Mouse (Mus musculus) limb, embryonic 11.5 days (tissue): ENCODE data around the gene Prim2. TPM values are rescaled to one million over a fixed set of nuclear protein-coding genes. Genes with fewer than 3 reads are reported as not detected.

Source experiments
- ATAC-seq: fragments of 200-750 bp; cut with Nextera tagmentation; 2 replicates; pipeline ENCODE4 v1.8.0; 2017; ENCODE audit warnings: low read depth; ENCODE audit not compliant: insufficient number of reproducible peaks, low FRiP score, low TSS enrichment
- DNase-seq: peaks from one replicate; pipeline ENCODE4 v3.0.0-alpha.2; 2015; ENCODE audit warnings: low spot score
- H3K27ac ChIP-seq: fragments of 300-500 bp; sonication (generic); replicated peaks from 2 replicates; pipeline ENCODE4 v1.5.1; 2014; ENCODE audit warnings: low read depth, mild to moderate bottlenecking, low read length
- H3K27me3 ChIP-seq: fragments of 300-500 bp; sonication (generic); 2 replicates; pipeline ENCODE4 v1.6.1; 2014; ENCODE audit warnings: mild to moderate bottlenecking, low read length, mixed read lengths; ENCODE audit not compliant: control insufficient read depth, insufficient read depth
- H3K36me3 ChIP-seq: fragments of 300-500 bp; sonication (generic); 2 replicates; pipeline ENCODE4 v1.6.1; 2014; ENCODE audit warnings: mild to moderate bottlenecking, low read length, moderate library complexity, mixed read lengths; ENCODE audit not compliant: control insufficient read depth, insufficient read depth
- H3K4me1 ChIP-seq: fragments of 300-500 bp; sonication (generic); 2 replicates; pipeline ENCODE4 v1.6.1; 2014; ENCODE audit warnings: low read length, mixed read lengths; ENCODE audit not compliant: control insufficient read depth, insufficient read depth
- H3K4me2 ChIP-seq: fragments of 300-500 bp; sonication (generic); 2 replicates; pipeline ENCODE4 v1.6.1; 2014; ENCODE audit warnings: low read depth, mild to moderate bottlenecking, moderate library complexity; ENCODE audit not compliant: severe bottlenecking
- H3K4me3 ChIP-seq: fragments of 300-500 bp; sonication (generic); 2 replicates; pipeline ENCODE4 v1.5.1; 2014; ENCODE audit warnings: low read depth, low read length
- H3K9ac ChIP-seq: fragments of 300-500 bp; sonication (generic); 2 replicates; pipeline ENCODE4 v1.6.1; 2014; ENCODE audit warnings: mild to moderate bottlenecking, low read length
- H3K9me3 ChIP-seq: fragments of 300-500 bp; sonication (generic); 2 replicates; pipeline ENCODE4 v1.6.1; 2016; ENCODE audit warnings: low read length; ENCODE audit not compliant: control insufficient read depth
- WGBS: fragments of 180-500 bp; shearing (Covaris S2); extraction: QIAGEN DNeasy Blood & Tissue Kit; methylation state at CpG from one replicate; pipeline ENCODE4 v1.1.7; 2014; 5-methylcytosine and 5-hydroxymethylcytosine counted together
- polyA plus RNA-seq: library from polyadenylated mRNA; unstranded; fragments of >200 nt; fragmentation: Nextera tagmentation; extraction: Ambion mirVana; gene quantifications from 2 replicates; pipeline ENCODE4 v1.2.1, GENCODE M21; 2014

Prim2 gene
- polyA plus RNA-seq, 1 experiment from 2014 or later, result 50.5 TPM

GRCm38 (mm10) chr1:33649021-33649420, 20.6 kb downstream of the Prim2 start:
- no peaks in the 10 kb centered on the region for H3K9me3 ChIP-seq
- H3K9ac ChIP-seq, result no peak overlapping the region
- no peak overlapping the region for H3K4me2 ChIP-seq
- no peak for DNase-seq
- peaks cover 5% of the 10 kb centered on the region; the same call in 1 of the 2 replicates for H3K36me3 ChIP-seq
- no peak overlapping the region for H3K27ac ChIP-seq
- H3K4me3 ChIP-seq, result no peak overlapping the region
- no peaks in the 10 kb centered on the region for H3K4me1 ChIP-seq
- 89% methylated on average over 4 of the region's 4 CpGs for WGBS
- no peaks in the 10 kb centered on the region for H3K27me3 ChIP-seq
- no peak for ATAC-seq

DNA sequence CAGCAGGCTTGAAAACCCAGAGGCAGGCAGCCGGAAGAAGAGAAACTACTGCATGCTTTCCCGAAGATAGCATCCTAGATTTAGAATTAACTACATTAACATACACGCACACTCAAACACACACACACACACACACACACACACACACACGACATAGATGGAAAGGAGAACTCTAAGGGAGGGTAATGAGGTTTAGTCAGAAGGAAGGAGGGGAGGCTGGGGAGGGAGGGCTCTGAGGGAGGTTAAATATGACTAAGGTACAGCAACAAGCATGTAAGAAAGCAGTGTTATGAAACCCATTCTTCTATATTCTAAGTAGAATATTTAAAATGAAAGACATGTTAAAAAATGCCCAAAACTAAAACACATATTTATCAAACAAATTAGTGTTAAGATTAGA, 21.9 kb downstream of the Prim2 start:
- WGBS, result 83% methylated on average over 4 of the region's 4 CpGs
- H3K36me3 ChIP-seq, result peaks cover 5% of the 10 kb centered on the region; the same call in 1 of the 2 replicates
- no peak for ATAC-seq

GRCm38 (mm10) chr1:33647173-33647572, 22.4 kb downstream of the Prim2 start:
- no peaks in the 10 kb centered on the region for H3K4me1 ChIP-seq
- no peak overlapping the region for H3K9ac ChIP-seq
- H3K27me3 ChIP-seq, result no peaks in the 10 kb centered on the region
- no peak overlapping the region for H3K4me2 ChIP-seq
- H3K4me3 ChIP-seq, result no peak overlapping the region
- no peak overlapping the region for H3K27ac ChIP-seq
- ATAC-seq, result no peak
- no peaks in the 10 kb centered on the region for H3K9me3 ChIP-seq
- 87% methylated on average over 4 of the region's 4 CpGs for whole genome bisulfite sequencing
- no peak for DNase-seq
- H3K36me3 ChIP-seq, result peaks cover 9% of the 10 kb centered on the region

More for the DNA sequence above, 21.9 kb downstream of the Prim2 start:
- Histone ChIP-seq H3K27ac (no peak overlapping the region), H3K4me3 (no peak overlapping the region), H3K9me3 (no peaks in the 10 kb centered on the region), H3K4me2 (no peak overlapping the region), H3K27me3 (no peaks in the 10 kb centered on the region), H3K4me1 (no peaks in the 10 kb centered on the region), H3K9ac (no peak overlapping the region)
- DNase-seq, result no peak

DNA sequence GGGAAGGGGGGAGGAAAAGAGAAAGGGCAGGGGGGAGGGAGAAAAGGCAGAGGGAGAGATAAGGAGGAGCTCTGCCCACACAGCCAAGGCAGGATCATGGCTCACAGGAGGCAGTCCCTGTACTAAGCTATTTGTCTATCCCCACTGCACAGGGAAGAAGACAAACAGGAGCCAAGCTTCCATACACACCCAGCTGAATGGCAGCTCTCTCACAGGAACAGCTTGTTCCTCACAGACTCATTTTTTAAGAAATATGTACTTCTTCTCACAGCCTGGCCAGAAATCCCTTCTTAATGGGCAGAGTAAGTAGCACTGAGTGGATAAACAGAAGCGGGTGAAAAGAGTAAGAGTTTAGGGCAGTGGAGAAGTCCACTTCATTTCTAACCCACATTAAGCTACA, 23.9 kb downstream of the Prim2 start:
- H3K4me3 ChIP-seq, result no peak overlapping the region
- H3K4me2 ChIP-seq, result no peak overlapping the region
- no peaks in the 10 kb centered on the region for H3K9me3 ChIP-seq
- DNase-seq (no peak), ATAC-seq (no peak)
- no peak overlapping the region for H3K27ac ChIP-seq
- H3K4me1 ChIP-seq, result no peaks in the 10 kb centered on the region
- no peak overlapping the region for H3K9ac ChIP-seq
- peaks cover 5% of the 10 kb centered on the region for H3K36me3 ChIP-seq
- 88% methylated on average over 1 of the region's 1 CpGs for WGBS
- no peaks in the 10 kb centered on the region for H3K27me3 ChIP-seq

DNA sequence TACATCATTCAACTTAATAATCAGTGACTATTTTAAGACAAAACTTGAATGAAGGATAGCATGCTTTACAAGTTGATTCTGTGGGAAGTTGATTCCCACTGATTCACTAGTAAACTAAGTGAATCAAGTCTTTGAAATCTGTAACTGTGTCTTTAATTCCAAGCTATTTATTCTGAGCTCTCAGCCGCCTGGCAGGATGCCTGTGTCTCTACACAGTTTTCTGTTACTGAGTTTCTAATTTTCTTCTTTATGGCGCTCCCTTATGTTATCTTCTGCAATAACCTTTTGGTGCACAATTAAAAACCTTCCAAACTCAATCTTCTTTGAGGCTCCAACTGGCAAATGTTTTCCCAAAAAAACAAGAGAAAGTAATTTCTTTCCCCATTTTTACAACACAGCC, 28.5 kb downstream of the Prim2 start:
- ATAC-seq, result no peak
- Histone ChIP-seq H3K27me3 (no peaks in the 10 kb centered on the region), H3K36me3 (peaks cover 15% of the 10 kb centered on the region)

GRCm38 (mm10) chr1:33640089-33640488, 29.5 kb downstream of the Prim2 start:
- Histone ChIP-seq H3K4me1 (no peaks in the 10 kb centered on the region), H3K27me3 (no peaks in the 10 kb centered on the region), H3K36me3 (peaks cover 15% of the 10 kb centered on the region), H3K27ac (no peak overlapping the region), H3K9me3 (no peaks in the 10 kb centered on the region), H3K9ac (no peak overlapping the region), H3K4me2 (no peak overlapping the region), H3K4me3 (no peak overlapping the region)
- DNase-seq (no peak), ATAC-seq (no peak)
- WGBS, result 92% methylated on average over 5 of the region's 5 CpGs

More for the DNA sequence above, 28.5 kb downstream of the Prim2 start:
- no peak for DNase-seq
- Histone ChIP-seq H3K4me3 (no peak overlapping the region), H3K4me2 (no peak overlapping the region), H3K27ac (no peak overlapping the region), H3K4me1 (no peaks in the 10 kb centered on the region), H3K9ac (no peak overlapping the region), H3K9me3 (no peaks in the 10 kb centered on the region)
- 90% methylated on average over 2 of the region's 2 CpGs for WGBS

DNA sequence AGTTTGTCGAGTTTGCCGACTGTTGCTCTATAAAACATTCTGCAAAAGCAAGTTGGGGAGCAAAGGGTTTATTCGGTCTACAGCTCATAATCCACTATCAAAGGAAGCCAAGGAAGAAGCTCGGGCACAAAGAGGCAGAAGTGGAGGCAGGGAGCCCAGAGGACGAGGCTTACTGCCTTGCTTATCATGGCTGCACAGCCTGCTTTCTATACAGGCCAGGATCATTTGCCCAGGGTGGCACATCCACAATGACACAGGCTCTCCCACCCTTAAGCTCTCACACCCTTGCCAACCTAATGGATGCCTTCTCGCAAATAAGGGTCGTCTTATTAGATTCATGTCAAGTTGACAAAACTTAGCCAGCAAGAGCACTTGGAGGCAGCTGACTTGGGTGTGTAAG, 30.4 kb downstream of the Prim2 start:
- H3K36me3 ChIP-seq, result peaks cover 15% of the 10 kb centered on the region
- H3K4me2 ChIP-seq, result no peak overlapping the region
- no peaks in the 10 kb centered on the region for H3K4me1 ChIP-seq
- no peak overlapping the region for H3K9ac ChIP-seq
- no peak overlapping the region for H3K4me3 ChIP-seq
- no peak for DNase-seq
- H3K9me3 ChIP-seq, result no peaks in the 10 kb centered on the region
- no peak for ATAC-seq
- no peak overlapping the region for H3K27ac ChIP-seq
- 95% methylated on average over 7 of the region's 7 CpGs for WGBS
- no peaks in the 10 kb centered on the region for H3K27me3 ChIP-seq

DNA sequence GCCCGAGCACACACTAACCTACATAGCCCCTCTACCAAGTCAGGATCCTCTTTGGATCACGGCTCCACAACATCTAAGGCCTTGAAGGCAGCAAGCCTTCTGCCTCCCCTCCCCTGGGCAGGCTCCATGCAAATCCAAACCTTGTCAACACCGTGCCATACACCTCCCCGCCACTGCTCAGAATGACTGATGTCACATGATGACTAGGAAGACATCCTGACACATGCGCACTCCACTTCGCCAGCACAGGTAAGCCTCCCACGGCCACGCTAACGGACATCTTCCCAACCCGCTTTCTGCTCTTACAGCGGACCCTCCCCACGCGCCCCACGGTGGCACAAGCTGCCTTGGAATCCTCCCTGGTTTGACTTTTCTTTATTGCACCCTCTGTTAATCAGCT, 31.8 kb downstream of the Prim2 start:
- Histone ChIP-seq H3K36me3 (peaks cover 17% of the 10 kb centered on the region), H3K4me3 (no peak overlapping the region), H3K9ac (no peak overlapping the region), H3K4me1 (no peaks in the 10 kb centered on the region), H3K27ac (no peak overlapping the region), H3K9me3 (no peaks in the 10 kb centered on the region), H3K4me2 (no peak overlapping the region), H3K27me3 (no peaks in the 10 kb centered on the region)
- WGBS, result 94% methylated on average over 14 of the region's 14 CpGs
- ATAC-seq, result no peak
- DNase-seq, result no peak

GRCm38 (mm10) chr1:33636421-33637195, 33.0 kb downstream of the Prim2 start:
- no peaks in the 10 kb centered on the region for H3K9me3 ChIP-seq
- H3K4me2 ChIP-seq, result no peak overlapping the region
- H3K27ac ChIP-seq, result no peak overlapping the region
- no peak for ATAC-seq
- no peak overlapping the region for H3K9ac ChIP-seq
- H3K4me1 ChIP-seq, result no peaks in the 10 kb centered on the region
- H3K36me3 ChIP-seq, result peaks cover 12% of the 10 kb centered on the region
- H3K27me3 ChIP-seq, result no peaks in the 10 kb centered on the region
- no peak for DNase-seq
- no peak overlapping the region for H3K4me3 ChIP-seq
- WGBS, result 91% methylated on average over 10 of the region's 10 CpGs
